Mouse (Mus musculus): ENCODE results near the gene Pim1. TPM values are rescaled to one million over a fixed set of nuclear protein-coding genes. Genes with fewer than 3 reads are reported as not detected.
A peak's percentile ranks its signal among the peaks of the same experiment; 100 is the strongest.

Gene Pim1
- polyA plus RNA-seq, 1 experiment from 2014 or later = 57.1 TPM

- Histone ChIP-seq H3K4me3 (ENCODE audit: low read depth, low read length) (peak overlapping the region; percentile 13; the same call in 1 of the 2 replicates), H3K36me3 (replicated peaks; ENCODE audit: insufficient read depth, low read length) (no peaks in the 10 kb centered on the region), H3K4me2 (ENCODE audit: low read depth, low read length) (peak overlapping the region; percentile 58), H3K9me3 (ENCODE audit: low read length) (no peaks in the 10 kb centered on the region), H3K4me1 (ENCODE audit: insufficient read depth) (peaks cover 16% of the 10 kb centered on the region), H3K9ac (replicated peaks) (peak overlapping the region; percentile 26), H3K27me3 (ENCODE audit: insufficient read depth, low read length) (peaks cover 57% of the 10 kb centered on the region), H3K27ac (ENCODE audit: low read depth) (0 out of 2 replicates have a peak overlapping the region, but pooled peaks have one; percentile 22)
- WGBS (ENCODE audit: insufficient replicate concordance) = 13% methylated on average over 14 of the region's 14 CpGs
- no peak for ATAC-seq
- TF ChIP-seq EP300 (IDR thresholded peaks at IDR 0.05; ENCODE audit: low read depth) (no peak), CTCF (IDR thresholded peaks at IDR 0.05; ENCODE audit: low read depth) (no peak)
- no peak for DNase-seq
Measured at GRCm38 (mm10) chr17:29464068-29464467, 26.5 kb upstream of the Pim1 start.

- H3K4me1 ChIP-seq (ENCODE audit: insufficient read depth) = peaks cover 12% of the 10 kb centered on the region
- peak overlapping the region; percentile 58 for H3K4me2 ChIP-seq (ENCODE audit: low read depth, low read length)
- ATAC-seq (peak; percentile 54), DNase-seq (no peak)
- H3K36me3 ChIP-seq (replicated peaks; ENCODE audit: insufficient read depth, low read length) = no peaks in the 10 kb centered on the region
- H3K4me3 ChIP-seq (ENCODE audit: low read depth, low read length) = peak overlapping the region; percentile 13; the same call in 1 of the 2 replicates
- no peak overlapping the region for H3K9ac ChIP-seq (replicated peaks)
- TF ChIP-seq CTCF (IDR thresholded peaks at IDR 0.05; ENCODE audit: low read depth) (no peak), EP300 (IDR thresholded peaks at IDR 0.05; ENCODE audit: low read depth) (no peak)
- H3K27ac ChIP-seq (ENCODE audit: low read depth) = no peak overlapping the region
- H3K27me3 ChIP-seq (ENCODE audit: insufficient read depth, low read length) = peaks cover 57% of the 10 kb centered on the region
- whole genome bisulfite sequencing (ENCODE audit: insufficient replicate concordance) = 28% methylated on average over 17 of the region's 17 CpGs
- H3K9me3 ChIP-seq (ENCODE audit: low read length) = no peaks in the 10 kb centered on the region
Measured at GRCm38 (mm10) chr17:29464519-29465140, 25.9 kb upstream of the Pim1 start.

- Histone ChIP-seq H3K27ac (ENCODE audit: low read depth) (no peak overlapping the region), H3K9me3 (ENCODE audit: low read length) (no peaks in the 10 kb centered on the region), H3K4me3 (ENCODE audit: low read depth, low read length) (no peak overlapping the region), H3K4me2 (ENCODE audit: low read depth, low read length) (no peak overlapping the region), H3K27me3 (ENCODE audit: insufficient read depth, low read length) (peaks cover 49% of the 10 kb centered on the region), H3K36me3 (replicated peaks; ENCODE audit: insufficient read depth, low read length) (no peaks in the 10 kb centered on the region), H3K4me1 (ENCODE audit: insufficient read depth) (peaks cover 14% of the 10 kb centered on the region), H3K9ac (replicated peaks) (no peak overlapping the region)
- ATAC-seq (no peak), DNase-seq (no peak)
- no peak for TF ChIP-seq EP300 (IDR thresholded peaks at IDR 0.05; ENCODE audit: low read depth)
- TF ChIP-seq CTCF (IDR thresholded peaks at IDR 0.05; ENCODE audit: low read depth) = no peak
- 39% methylated on average over 9 of the region's 9 CpGs for WGBS (ENCODE audit: insufficient replicate concordance)
Measured at GRCm38 (mm10) chr17:29465405-29466010, 25.0 kb upstream of the Pim1 start.

- ATAC-seq (no peak), DNase-seq (no peak)
- TF ChIP-seq CTCF (IDR thresholded peaks at IDR 0.05; ENCODE audit: low read depth) = no peak
- TF ChIP-seq EP300 (IDR thresholded peaks at IDR 0.05; ENCODE audit: low read depth) = no peak
- Histone ChIP-seq H3K4me1 (ENCODE audit: insufficient read depth) (peaks cover 16% of the 10 kb centered on the region), H3K27me3 (ENCODE audit: insufficient read depth, low read length) (peaks cover 46% of the 10 kb centered on the region), H3K9ac (replicated peaks) (no peak overlapping the region), H3K27ac (ENCODE audit: low read depth) (no peak overlapping the region), H3K36me3 (replicated peaks; ENCODE audit: insufficient read depth, low read length) (no peaks in the 10 kb centered on the region), H3K4me3 (ENCODE audit: low read depth, low read length) (no peak overlapping the region), H3K4me2 (ENCODE audit: low read depth, low read length) (0 out of 2 replicates have a peak overlapping the region, but pooled peaks have one; percentile 58), H3K9me3 (ENCODE audit: low read length) (0 out of 2 replicates have a peak, but pooled peaks cover 2% of the 10 kb centered on the region)
- 42% methylated on average over 11 of the region's 11 CpGs for WGBS (ENCODE audit: insufficient replicate concordance)
Measured at GRCm38 (mm10) chr17:29467030-29467429, 23.5 kb upstream of the Pim1 start.

GRCm38 (mm10) chr17:29473466-29473865, 17.1 kb upstream of the Pim1 start:
- Histone ChIP-seq H3K9ac (replicated peaks) (no peak overlapping the region), H3K4me1 (ENCODE audit: insufficient read depth) (peaks cover 9% of the 10 kb centered on the region), H3K36me3 (replicated peaks; ENCODE audit: insufficient read depth, low read length) (no peaks in the 10 kb centered on the region), H3K27ac (ENCODE audit: low read depth) (no peak overlapping the region), H3K4me3 (ENCODE audit: low read depth, low read length) (no peak overlapping the region), H3K4me2 (ENCODE audit: low read depth, low read length) (no peak overlapping the region), H3K9me3 (ENCODE audit: low read length) (0 out of 2 replicates have a peak, but pooled peaks cover 2% of the 10 kb centered on the region), H3K27me3 (ENCODE audit: insufficient read depth, low read length) (peaks cover 5% of the 10 kb centered on the region; the same call in 1 of the 2 replicates)
- DNase-seq (no peak), ATAC-seq (no peak)
- TF ChIP-seq CTCF (IDR thresholded peaks at IDR 0.05; ENCODE audit: low read depth) (no peak), EP300 (IDR thresholded peaks at IDR 0.05; ENCODE audit: low read depth) (no peak)
- 89% methylated on average over 10 of the region's 10 CpGs for WGBS (ENCODE audit: insufficient replicate concordance)

GRCm38 (mm10) chr17:29474036-29474435, 16.5 kb upstream of the Pim1 start:
- Histone ChIP-seq H3K4me3 (ENCODE audit: low read depth, low read length) (no peak overlapping the region), H3K9ac (replicated peaks) (no peak overlapping the region), H3K36me3 (replicated peaks; ENCODE audit: insufficient read depth, low read length) (no peaks in the 10 kb centered on the region), H3K27ac (ENCODE audit: low read depth) (no peak overlapping the region), H3K9me3 (ENCODE audit: low read length) (0 out of 2 replicates have a peak, but pooled peaks cover 2% of the 10 kb centered on the region), H3K27me3 (ENCODE audit: insufficient read depth, low read length) (peaks cover 3% of the 10 kb centered on the region; the same call in 1 of the 2 replicates), H3K4me1 (ENCODE audit: insufficient read depth) (peaks cover 9% of the 10 kb centered on the region), H3K4me2 (ENCODE audit: low read depth, low read length) (no peak overlapping the region)
- no peak for ATAC-seq
- TF ChIP-seq EP300 (IDR thresholded peaks at IDR 0.05; ENCODE audit: low read depth) = no peak
- TF ChIP-seq CTCF (IDR thresholded peaks at IDR 0.05; ENCODE audit: low read depth) = no peak
- WGBS (ENCODE audit: insufficient replicate concordance) = 65% methylated on average over 2 of the region's 2 CpGs
- DNase-seq = no peak

Data from liver, postnatal 0 days (tissue).